Mouse (Mus musculus): ENCODE results near the gene Cldn22. TPM values are rescaled to one million over a fixed set of nuclear protein-coding genes. Genes with fewer than 3 reads are reported as not detected.
"Not testable (repeated sequence)": the region's sequence is repeated elsewhere in the genome, so short reads cannot be mapped to it uniquely, and the experiment has no call there.

Gene Cldn22
- 1 to 10 TPM in 1 of 2 experiments, not detected in 1; 2.3 TPM for total RNA-seq (2021)

DNA sequence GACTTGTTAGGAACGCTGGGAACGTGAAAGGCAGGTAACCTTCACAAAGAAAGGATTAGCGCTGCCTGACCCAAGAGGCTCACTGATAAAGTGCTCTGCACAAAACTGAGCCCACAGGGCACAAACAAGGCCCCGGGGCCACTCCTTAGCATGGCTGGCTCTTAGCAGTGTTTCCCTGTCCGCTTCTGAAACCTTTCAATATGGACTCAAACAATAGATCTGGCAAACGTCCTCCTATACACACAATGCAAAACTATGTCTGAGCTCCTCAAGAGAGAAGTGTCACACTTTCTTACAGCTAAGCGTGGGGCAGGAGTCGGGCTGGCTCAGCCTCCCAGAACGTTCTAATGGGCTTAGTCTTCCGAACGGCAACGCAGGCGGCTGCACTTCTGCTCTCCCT, at the start of gene Cldn22:
Gene Cldn22, plus strand, starts transcription at position 301 of the 400 bp plus-strand sequence.
- peak in 1 of 2 experiments; percentile 30 for DNase-seq (ENCODE audit: low spot score in 2 of 2)
- intact Hi-C loops (cut with DNase I), result no loop called here

DNA sequence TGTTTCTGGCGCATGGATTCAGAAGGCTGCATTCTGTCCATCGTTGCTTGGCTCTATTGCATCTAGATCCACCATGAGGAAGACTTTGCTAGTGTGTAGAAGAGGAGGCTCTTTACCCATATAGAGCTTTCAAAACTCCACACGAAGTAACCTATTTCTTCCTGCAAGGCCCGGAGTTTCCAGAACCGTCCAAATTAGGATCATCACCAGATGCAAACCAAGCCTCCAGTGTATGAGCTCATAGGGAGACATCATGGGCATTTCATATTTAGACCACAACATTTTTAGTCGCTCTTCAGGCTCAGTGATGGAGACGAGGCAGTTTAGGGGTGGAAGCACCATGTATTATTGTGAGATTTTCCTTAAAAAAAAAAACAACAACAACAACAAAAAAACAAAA, 46.9 kb upstream of the Cldn22 start:
- DNase-seq (ENCODE audit: low spot score in 2 of 2), result no peak

DNA sequence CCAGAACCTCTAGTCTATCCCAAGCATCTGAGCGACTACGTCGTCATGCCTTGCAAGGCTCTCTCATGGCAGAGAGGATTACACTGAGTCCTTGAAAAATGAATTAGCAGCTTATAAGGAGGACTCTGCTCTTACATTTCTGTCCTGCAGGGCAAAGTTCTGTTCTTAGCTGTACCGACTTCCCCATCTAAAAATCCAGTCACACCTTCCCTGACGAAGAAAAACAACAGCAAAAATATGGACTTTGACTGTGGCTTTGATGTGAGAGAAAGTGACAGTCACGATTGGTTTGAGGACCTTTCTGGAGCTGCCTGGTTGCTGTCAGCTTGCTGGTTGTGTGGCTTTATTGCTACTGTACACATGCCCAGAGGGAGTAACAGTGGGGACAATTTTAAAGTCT, 44.7 kb upstream of the Cldn22 start:
- no peak for DNase-seq (ENCODE audit: low spot score in 2 of 2)
- intact Hi-C loops (cut with DNase I), result no loop called here

More for the DNA sequence above, 46.9 kb upstream of the Cldn22 start:
- intact Hi-C loops (cut with DNase I), result no loop called here

DNA sequence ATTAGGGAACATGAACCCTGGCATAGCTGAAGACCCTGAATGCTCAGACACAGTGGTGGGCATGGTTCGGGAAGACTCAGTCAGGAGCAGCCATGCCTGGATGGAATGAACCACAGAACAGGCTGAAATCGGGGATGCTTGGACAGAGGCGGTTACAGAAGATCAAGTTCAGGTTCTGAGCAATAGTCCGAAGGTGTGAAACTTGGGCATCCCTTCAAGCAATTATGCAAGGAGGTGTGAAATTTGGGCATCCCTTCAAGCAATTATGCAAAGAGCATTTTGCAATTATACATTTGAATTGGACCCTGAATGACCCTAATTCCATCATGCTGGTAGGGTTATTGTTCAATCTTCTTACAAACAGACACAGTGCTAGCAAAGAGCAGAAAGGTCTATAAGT, 42.4 kb upstream of the Cldn22 start:
- intact Hi-C loops (cut with DNase I), result no loop called here
- DNase-seq (ENCODE audit: low spot score in 2 of 2), result no peak

DNA sequence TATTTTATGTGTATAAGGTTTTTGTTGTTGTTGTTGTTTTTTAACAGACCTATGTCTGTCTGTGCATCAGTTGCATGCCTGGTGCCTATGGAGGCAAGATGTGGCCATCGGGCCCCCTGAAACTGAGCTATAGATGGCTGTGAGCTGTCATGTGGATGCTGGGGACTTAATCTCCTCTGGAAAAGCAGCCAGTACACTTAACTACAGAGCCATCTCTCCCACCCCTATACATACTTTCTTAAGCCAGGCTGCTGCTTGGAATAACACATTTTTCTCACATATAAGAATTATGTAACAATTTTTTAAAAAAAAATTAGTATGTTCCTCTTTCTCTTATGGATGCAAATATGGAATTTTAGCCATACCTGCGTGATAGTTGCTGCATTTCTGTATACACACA, 40.7 kb upstream of the Cldn22 start:
- DNase-seq (ENCODE audit: low spot score in 2 of 2), result no peak
- intact Hi-C loops (cut with DNase I), result no loop called here

DNA sequence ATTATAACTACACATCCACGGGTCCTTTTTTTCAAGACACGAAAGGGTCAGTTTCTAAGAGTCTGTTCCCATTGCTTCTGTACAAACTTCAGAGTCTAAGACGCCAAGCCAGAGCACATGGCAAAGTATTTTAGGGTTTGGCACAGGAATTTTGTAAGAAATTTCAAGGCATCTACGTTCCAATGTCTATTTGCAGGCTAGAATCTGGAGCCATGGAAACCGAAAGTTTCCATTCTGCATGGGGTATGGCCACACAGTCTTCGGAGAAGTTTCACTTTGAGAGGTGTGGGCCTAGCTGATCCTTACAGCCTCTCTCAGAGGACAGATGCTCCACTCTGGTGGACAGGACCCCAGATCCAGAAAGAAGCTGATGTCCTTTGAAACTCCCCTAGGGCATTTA, 40.3 kb upstream of the Cldn22 start:
- intact Hi-C loops (cut with DNase I), result no loop called here
- DNase-seq (ENCODE audit: low spot score in 2 of 2), result peak; percentile 50 to 52

DNA sequence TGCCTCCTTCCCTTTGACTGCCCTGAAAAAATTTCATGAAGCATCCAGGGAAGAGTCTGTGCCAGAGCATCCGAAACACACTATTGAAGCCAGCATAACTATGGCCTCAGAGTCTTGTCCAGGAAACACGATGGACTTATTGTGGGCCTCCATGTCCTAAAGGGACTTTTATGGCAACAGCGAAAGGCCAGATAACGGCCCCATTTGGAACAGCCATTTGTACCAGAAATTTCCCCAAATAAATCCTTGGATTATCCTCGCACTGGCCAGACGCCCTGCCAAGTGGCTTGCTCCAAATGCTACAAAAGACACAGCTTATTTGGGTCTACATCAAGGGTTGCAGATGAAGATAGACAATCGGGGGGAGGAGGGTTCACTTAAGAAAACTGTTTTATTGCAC, 39.8 kb upstream of the Cldn22 start:
- DNase-seq (ENCODE audit: low spot score in 2 of 2), result no peak

DNA sequence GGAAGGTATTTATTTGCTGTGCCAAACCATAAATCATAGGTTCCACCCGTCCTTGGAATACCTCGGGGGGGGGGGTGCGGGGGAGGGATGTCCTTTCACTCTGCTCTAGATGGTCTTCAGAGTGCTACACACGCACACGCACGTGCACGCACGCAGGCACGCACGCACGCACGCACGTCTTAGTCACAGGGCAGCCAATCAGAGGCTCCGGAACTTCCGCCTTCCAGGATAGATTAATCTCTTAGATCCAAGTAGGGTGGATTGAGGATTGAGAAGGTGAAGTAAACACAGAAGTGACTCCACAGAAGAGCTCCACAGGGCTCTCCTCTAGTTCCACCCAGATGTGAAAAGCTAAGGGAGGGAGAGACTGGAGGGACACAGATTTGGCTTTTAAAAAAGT, 38.0 kb upstream of the Cldn22 start:
- intact Hi-C loops (cut with DNase I), result no loop called here
- no peak for DNase-seq (ENCODE audit: low spot score in 2 of 2)

More for the DNA sequence above, 39.8 kb upstream of the Cldn22 start:
- intact Hi-C loops (cut with DNase I), result no loop called here

DNA sequence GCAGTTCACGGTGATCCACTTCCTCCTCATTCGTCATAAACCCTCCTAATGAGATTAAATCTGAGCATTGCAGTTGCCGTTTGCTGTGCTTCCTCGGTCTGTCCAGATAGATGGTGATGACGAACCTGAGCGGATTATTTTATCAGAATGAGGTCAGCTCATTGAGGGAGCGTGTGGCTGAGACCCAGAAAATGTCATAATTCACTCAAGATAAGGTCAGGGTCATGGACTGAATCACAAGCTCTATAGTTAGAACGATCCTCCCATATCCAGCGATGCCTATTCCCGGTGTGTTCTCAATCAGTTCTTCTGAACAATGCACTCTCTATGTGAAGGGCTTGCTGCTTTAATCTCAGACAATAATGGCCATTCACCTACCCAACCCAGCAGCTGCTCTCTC, 36.6 kb upstream of the Cldn22 start:
- intact Hi-C loops (cut with DNase I), result no loop called here
- DNase-seq (ENCODE audit: low spot score in 2 of 2), result no peak

DNA sequence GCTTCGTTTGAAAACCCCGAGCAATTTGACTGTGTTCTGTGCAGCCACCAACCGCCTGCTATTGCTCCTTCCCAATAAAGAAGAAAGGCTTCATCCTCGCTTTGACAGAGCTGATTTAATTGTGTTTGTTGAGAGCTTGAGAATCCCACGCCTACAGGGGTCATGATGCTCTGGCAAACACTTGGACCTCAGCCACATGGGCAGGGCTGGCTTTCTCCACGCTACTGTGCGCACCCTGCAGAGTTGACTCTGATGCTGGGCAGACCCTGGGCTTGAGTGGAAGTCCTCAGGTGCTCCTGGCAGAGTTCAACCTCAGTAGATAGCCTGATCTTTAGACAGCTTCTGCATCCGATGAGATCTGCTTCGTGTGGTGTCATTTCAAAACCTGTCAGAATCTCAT, 32.3 kb upstream of the Cldn22 start:
- intact Hi-C loops (cut with DNase I), result no loop called here
- no peak for DNase-seq (ENCODE audit: low spot score in 2 of 2)

DNA sequence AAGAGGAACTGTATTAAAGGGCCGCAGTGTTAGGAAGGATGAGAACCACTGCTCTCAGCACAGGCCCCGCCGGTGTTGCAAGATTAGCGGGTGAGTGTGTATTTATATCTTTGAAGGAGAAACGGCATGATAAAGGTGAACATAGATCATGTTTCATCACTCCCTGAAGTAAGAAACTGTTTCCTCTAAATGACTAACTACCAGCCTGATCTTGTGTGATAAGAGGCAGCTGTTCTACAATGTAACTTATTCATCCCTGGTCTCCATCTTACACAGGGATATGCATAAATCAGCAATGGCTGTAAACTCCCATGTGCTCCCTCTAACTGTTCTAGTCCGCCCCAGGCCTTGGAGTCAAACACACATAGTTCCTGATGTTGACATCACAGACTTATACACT, 24.8 kb upstream of the Cldn22 start:
- intact Hi-C loops (cut with DNase I), result no loop called here
- no peak for DNase-seq (ENCODE audit: low spot score in 2 of 2)

DNA sequence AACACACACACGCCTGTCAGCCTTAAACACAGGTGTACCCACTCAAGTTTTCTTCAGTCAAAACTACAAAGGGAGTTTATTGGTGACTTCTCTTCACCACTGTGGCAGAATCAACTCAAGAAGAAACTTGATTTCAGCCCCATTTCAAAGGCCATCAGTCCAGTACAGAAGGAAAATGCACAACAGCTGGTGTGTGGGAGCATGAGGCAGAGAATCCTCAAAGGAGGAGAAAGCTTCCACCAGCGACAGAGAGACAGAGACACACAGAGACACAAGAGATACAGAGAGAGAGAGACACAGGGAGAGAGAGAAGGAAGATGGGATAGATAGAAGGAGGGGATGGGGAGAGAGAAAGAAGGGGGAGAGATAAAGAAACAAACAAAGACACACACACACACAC, 21.9 kb upstream of the Cldn22 start:
- intact Hi-C loops (cut with DNase I), result no loop called here
- no peak for DNase-seq (ENCODE audit: low spot score in 2 of 2)

DNA sequence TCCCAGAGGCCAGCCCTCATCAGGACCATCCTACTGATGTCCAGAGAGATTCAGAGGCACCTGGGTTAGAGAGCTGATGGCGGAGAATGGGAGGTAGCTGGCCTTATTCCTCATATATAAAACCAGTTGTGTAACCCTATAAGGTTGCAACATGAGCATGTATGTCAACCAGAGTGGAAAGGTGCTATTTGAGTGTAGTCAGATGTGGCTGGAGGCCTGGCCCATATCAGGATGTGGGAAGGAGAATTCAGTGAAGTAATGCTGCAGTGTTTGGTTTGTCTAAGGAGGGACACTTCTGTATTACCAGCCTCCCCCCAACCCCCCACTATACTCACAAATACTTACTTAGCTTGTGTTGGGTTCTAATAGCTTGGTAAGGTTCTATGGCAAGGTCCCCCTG, 20.0 kb upstream of the Cldn22 start:
- intact Hi-C loops (cut with DNase I), result no loop called here
- DNase-seq (ENCODE audit: low spot score in 2 of 2), result no peak

DNA sequence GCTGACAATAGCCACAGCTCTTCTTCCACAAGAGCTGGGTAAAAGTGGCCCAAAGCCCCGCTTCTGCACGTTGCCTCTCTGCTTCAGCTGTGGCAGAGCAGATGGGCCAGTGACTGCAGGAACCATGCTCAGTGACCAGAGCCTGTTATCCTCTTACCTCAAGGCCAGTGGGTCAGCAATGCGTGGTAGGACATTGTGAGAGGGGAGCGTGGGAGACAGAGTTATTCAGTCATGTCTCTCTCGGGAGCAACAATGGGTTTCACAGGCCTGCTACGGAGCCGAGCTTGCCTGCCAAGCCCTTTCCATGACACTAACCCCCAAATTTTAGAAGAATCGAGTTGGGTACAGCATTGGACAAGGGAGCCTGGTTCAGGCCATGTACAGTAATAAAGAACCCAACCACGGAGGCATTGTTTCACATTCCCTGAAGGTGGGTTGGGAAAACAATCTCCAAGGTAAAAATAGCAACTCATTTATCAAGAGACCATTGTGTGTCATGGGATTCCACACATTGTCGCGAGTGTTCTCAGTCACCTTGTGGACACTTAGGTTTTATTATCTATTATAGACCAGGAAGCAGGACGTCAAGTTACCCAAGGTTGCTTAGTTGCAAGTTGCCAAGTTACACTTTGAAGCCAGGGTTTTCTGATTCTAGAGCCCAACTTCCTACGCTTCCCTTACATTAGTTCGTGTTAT, 14.2 kb upstream of the Cldn22 start:
- no peak for DNase-seq (ENCODE audit: low spot score in 2 of 2)

DNA sequence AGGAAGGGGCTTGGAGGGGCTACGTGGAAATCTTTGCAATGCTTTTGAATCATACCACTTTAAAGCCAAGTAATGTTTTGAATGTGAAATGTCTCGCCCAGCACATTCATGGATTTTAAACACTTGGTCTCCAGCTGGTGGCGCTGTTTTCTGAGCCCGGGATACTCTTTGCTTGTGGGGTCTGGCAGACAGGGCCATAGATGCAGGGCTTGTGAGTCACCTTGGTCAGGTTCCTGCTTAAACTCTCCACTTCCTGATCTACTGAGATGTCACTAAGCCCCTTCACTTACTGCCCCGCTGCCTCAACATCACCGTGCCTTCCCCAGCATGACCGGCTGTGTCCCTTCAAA, 13.6 kb upstream of the Cldn22 start:
- DNase-seq (ENCODE audit: low spot score in 2 of 2), result no peak
- intact Hi-C loops (cut with DNase I), result no loop called here

More for the DNA sequence above, 14.2 kb upstream of the Cldn22 start:
- intact Hi-C loops (cut with DNase I), result no loop called here

DNA sequence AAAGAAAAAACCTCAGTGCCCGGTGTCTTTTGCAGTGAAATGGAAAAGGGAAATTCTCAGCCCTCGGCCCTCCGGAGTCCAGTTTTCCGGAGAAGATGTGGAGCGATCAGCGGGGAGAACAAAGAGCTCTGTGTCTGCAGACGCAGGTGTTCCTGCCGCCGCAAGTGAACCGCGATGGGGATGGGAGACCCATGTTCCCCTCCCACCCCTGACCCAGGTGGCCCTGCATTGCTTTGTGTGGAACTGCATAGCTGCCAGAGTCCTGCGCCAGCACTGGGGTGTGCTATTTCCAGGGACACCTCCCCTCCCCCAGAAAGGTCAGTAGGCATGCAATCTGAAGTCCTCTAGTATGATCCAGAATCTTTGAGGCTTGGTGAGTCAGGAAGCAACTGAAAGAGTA, 13.1 kb upstream of the Cldn22 start:
- intact Hi-C loops (cut with DNase I), result no loop called here
- no peak for DNase-seq (ENCODE audit: low spot score in 2 of 2)

DNA sequence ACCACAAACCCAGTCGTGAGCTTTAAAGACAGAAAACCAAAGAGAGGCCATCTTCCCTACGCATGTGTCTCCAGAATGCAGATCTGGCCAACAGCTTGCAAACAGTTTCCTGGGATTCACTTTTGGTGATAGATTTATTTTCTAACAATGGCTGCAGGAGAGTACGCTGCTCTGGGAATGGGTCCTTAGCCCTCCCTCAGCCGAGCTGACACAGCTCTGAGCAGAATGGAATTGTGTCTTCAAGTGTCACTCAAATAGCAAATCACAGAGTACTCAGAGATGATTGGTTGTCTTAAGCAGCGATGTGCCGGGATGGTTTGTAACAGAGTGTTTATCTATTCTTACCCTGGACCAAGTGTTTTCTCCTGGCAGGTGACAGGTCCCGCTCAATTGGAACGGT, 5.2 kb upstream of the Cldn22 start:
- intact Hi-C loops (cut with DNase I), result no loop called here
- no peak for DNase-seq (ENCODE audit: low spot score in 2 of 2)

DNA sequence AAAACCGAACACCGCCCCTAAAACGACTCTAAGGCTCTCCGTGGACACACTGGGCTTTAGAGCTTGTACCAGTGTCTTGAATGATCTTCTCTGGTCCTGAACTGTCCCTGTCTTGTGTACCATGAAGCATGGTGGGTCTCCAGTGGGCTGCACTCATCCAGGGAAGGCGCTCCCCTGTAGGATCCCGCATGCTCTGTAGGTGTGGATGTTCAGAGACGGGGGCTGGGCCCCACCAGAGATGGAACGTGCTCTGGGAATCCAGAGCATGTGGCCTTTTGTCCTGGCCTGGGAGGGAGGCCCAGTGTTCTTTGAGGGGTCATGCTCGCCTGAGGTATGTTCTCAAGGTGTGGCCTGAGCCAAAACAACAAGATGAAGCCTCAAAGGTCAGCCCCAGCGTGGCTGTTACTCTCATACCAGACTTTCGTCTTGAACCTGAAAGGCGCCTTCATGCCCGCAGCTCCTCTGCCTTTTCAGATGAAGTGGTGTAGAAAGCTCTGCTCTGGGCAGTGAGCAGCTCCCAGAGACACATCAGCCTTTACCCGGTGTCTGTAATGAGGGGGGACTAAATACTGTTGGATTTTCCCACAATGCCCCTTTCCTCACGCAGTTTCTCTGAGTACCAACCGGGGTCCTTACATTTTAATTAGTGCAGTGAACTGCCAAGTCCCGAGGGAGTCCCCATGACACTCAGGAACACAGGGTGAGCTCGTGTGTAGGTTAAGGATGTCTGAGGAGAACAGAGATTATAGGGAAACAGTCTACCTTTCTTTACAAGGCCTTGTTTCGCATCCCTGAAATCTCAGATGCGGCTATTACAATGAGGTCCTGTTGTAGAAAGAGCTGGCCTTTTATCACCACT, 3.1 kb upstream of the Cldn22 start:
- intact Hi-C loops (cut with DNase I), result no loop called here
- no peak for DNase-seq (ENCODE audit: low spot score in 2 of 2)

DNA sequence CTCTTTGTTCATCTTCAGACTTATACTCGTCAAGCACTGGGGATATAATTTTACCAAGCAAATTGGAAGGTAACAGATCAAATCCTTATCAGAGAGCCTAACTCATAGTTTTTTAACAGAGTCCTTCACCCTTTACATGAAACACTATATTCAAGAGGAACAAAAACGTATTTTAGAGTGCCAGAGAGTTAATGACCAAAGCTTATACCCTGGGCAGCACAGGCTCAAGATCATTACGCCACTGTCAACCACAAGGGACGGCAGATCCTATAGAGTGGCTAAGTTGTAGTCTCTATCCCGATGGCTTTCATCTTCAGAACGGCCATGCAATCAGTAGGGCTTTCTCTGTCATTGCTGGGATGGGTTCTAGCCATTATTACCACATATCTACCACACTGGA, 2.4 kb upstream of the Cldn22 start, which contains the start of gene Cldn24:
Gene Cldn24, plus strand, starts transcription at position 301 of the 400 bp plus-strand sequence.
- DNase-seq (ENCODE audit: low spot score in 2 of 2), result no peak
- intact Hi-C loops (cut with DNase I), result no loop called here

DNA sequence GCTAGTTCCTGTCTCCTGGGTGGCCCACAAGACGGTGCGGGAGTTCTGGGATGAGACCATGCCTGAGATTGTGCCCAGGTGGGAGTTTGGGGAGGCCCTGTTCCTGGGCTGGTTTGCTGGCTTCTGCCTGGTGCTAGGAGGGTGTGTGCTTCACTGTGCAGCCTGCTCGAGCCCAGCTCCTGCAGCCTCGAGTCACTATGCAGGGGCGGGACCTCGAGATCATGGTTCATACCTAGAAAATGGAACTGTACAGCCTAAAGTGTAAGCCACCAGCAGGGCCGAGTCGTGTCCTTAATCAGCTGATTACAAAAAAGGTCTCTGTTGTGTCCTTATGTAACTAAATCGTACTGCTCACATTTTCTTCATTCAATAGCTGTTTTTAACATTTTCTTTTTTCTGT, 1.7 kb upstream of the Cldn22 start:
- DNase-seq (ENCODE audit: low spot score in 2 of 2); intact Hi-C loops (cut with DNase I): not testable (repeated sequence)

DNA sequence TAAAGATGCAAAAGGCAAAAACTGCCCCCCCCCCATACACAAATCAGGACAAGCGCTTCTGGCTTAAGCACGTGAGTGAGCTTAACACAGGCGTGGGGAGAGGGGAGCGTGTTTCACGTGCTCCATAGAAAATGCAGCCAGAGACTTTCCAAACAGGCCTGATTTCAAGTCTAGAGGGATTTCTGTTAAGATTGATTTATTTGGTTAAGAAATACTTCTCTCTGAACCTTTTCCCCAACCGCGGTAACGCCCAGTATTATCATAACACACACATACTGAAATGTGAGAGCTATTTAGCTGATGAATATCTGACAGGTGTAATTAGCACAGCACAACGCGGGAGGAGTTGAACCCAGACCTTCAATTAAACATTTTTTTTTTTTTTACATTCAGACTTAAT, 505 bp upstream of the Cldn22 start:
- no peak for DNase-seq (ENCODE audit: low spot score in 2 of 2)
- intact Hi-C loops (cut with DNase I), result no loop called here

Measured in left cerebral cortex, postnatal 36 days (tissue).